Mouse (Mus musculus): ENCODE results near the gene Tmem145. TPM values are rescaled to one million over a fixed set of nuclear protein-coding genes. Genes with fewer than 3 reads are reported as not detected.

Gene Tmem145
- polyA plus RNA-seq, 1 experiment, result not detected

DNA sequence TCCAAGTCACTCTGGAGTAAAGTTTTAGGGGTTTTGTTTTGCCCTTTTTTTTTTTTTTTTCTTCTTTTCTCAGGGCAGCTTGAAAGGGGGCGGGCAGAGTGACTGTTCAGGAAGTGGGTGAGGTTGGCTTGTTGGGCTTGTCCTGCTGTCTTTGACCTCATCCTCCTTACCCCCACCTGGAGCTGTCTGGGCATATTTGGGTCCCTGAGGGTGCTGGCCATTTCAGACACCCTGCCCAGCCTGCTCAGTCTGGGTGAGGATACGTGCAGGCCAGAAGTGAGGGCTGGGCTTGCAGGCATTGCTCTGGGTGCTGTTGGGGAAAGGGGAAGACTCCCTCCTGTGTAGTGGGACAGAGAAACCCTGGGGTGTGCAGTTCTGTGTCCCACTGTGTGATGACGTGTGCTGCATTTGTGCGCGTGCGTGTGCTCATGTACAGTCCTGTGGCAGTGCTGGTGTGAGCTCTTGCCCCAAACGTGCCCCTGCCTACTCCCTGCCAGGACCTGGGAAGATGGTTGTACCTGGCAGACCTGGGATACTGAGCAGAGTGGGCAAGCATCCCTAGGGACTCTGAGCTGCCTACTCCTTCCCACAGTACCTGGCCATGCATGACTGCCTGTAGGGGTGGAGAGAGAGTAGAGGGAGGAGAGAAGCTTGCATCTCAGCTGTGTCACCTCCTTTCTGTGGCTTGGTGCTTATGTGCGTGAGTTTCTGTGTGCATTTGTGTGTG lies 36.2 kb upstream of the Tmem145 start:
- Histone ChIP-seq H3K4me1 (ENCODE audit: control insufficient read depth, insufficient read depth, low read length) (peaks cover 32% of the 10 kb centered on the region), H3K27ac (ENCODE audit: insufficient read depth, low read depth, low read length) (peak overlapping the region; percentile 85), H3K4me3 (ENCODE audit: insufficient read depth, low read length) (peak overlapping the region; percentile 79)
- TF ChIP-seq CTCF (IDR thresholded peaks at IDR 0.05; ENCODE audit: low read depth, low read length) (no peak), POLR2A (IDR thresholded peaks at IDR 0.05; ENCODE audit: borderline replicate concordance, low read depth, low read length) (no peak)

DNA sequence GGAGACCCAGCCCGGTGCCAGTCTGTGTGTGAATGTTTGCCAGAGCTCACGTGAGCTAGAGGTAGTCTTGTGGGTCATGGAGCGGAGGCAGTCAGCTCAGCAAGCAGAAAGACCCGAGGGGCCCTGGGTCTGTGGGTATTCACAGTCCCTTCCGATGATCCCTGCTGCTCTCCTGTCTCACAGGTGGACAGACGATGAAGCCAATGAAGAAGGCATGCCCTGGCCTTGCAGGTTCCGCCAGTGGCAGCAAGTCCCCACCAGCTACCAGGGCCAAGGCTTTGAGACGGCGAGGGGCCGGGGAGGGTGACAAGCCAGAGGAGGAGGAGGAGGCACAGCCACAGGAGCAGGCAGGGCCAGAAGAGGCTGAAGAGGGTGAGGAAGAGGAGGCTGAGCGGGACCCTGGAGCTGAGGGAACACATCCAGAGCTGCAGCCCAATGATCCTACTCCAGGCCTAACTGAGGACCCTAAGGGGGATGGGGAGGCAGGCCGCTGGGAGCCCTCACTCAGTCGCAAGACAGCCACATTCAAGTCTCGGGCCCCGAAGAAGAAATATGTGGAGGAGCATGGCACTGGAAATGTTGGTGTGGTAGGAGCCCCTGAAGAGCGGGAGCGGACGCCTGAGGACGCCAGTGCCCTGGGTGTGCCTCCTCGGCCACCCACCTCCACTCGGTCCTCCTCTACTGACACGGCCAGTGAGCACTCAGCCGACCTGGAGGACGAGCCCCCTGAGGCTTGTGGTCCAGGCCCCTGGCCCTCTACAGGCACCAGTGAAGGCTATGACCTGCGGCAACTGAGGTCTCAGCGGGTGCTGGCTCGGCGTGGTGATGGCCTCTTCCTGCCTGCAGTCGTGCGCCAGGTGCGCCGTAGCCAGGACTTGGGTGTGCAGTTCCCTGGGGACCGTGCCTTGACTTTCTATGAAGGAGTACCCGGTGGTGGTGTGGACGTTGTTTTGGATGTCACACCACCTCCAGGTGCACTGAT lies 35.0 kb upstream of the Tmem145 start:
- H3K27ac ChIP-seq (ENCODE audit: insufficient read depth, low read depth, low read length), result no peak overlapping the region
- H3K4me1 ChIP-seq (ENCODE audit: control insufficient read depth, insufficient read depth, low read length), result peaks cover 38% of the 10 kb centered on the region
- TF ChIP-seq CTCF (IDR thresholded peaks at IDR 0.05; ENCODE audit: low read depth, low read length) (no peak), POLR2A (IDR thresholded peaks at IDR 0.05; ENCODE audit: borderline replicate concordance, low read depth, low read length) (no peak)
- H3K4me3 ChIP-seq (ENCODE audit: insufficient read depth, low read length), result no peak overlapping the region

DNA sequence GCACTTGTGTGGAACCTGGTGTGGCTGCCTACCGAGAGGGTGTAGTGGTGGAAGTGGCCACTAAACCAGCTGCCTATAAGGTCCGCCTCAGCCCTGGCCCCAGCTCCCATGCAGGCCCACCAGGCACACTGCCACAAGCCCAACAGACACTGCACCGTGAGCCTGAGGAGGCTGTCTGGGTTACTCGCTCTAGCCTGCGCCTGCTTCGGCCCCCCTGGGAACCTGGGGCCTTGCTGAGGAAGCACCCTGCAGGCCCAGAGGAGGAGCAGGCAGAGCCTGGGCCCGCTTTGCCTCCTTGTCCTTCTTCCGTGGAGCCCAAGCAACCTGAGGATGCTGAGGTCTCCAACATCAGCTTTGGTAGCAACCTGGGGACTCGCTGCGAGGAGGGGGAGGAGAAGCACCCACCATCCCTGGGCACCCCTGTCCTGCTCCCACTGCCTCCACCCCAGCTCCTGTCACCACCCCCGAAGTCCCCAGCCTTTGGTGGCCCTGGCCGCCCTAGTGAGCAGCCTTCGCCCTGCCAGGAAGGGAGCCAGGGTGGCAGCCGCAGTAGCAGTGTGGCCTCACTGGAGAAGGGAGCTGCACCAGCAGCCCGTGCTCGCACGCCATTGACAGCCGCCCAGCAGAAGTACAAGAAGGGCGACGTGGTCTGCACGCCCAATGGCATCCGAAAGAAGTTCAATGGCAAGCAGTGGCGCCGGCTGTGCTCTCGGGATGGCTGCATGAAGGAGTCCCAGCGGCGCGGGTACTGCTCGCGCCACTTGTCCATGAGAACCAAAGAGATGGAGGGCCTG lies 34.1 kb upstream of the Tmem145 start:
- peaks cover 38% of the 10 kb centered on the region for H3K4me1 ChIP-seq (ENCODE audit: control insufficient read depth, insufficient read depth, low read length)

DNA sequence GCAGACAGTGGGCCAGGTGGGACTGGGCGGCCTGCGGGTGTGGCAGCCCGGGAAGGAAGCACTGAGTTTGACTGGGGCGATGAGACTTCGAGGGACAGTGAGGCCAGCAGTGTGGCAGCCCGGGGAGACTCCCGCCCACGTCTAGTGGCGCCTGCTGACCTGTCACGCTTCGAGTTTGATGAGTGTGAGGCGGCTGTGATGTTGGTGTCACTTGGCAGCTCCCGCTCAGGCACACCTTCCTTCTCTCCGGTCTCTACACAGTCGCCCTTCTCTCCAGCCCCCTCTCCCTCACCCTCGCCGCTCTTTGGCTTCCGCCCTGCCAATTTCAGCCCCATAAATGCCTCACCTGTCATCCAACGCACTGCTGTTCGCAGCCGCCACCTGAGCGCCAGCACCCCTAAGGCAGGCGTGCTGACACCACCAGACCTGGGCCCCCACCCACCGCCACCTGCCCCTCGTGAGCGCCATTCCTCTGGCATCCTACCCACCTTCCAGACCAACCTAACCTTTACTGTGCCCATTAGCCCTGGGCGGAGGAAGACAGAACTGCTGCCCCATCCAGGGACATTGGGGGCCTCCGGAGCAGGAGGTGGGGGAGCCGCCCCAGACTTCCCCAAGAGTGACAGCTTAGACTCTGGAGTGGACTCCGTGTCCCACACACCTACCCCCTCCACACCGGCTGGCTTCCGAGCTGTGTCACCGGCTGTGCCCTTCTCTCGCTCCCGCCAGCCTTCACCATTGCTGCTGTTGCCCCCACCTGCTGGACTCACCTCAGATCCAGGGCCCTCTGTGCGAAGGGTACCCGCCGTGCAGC lies 33.3 kb upstream of the Tmem145 start:
- TF ChIP-seq CTCF (IDR thresholded peaks at IDR 0.05; ENCODE audit: low read depth, low read length), result no peak
- no peak for TF ChIP-seq POLR2A (IDR thresholded peaks at IDR 0.05; ENCODE audit: borderline replicate concordance, low read depth, low read length)
- no peak overlapping the region for H3K4me3 ChIP-seq (ENCODE audit: insufficient read depth, low read length)
- no peak overlapping the region for H3K27ac ChIP-seq (ENCODE audit: insufficient read depth, low read depth, low read length)
- H3K4me1 ChIP-seq (ENCODE audit: control insufficient read depth, insufficient read depth, low read length), result peaks cover 42% of the 10 kb centered on the region

More for the DNA sequence above, 34.1 kb upstream of the Tmem145 start:
- Histone ChIP-seq H3K4me3 (ENCODE audit: insufficient read depth, low read length) (no peak overlapping the region), H3K27ac (ENCODE audit: insufficient read depth, low read depth, low read length) (no peak overlapping the region)
- TF ChIP-seq CTCF (IDR thresholded peaks at IDR 0.05; ENCODE audit: low read depth, low read length) (no peak), POLR2A (IDR thresholded peaks at IDR 0.05; ENCODE audit: borderline replicate concordance, low read depth, low read length) (no peak)

DNA sequence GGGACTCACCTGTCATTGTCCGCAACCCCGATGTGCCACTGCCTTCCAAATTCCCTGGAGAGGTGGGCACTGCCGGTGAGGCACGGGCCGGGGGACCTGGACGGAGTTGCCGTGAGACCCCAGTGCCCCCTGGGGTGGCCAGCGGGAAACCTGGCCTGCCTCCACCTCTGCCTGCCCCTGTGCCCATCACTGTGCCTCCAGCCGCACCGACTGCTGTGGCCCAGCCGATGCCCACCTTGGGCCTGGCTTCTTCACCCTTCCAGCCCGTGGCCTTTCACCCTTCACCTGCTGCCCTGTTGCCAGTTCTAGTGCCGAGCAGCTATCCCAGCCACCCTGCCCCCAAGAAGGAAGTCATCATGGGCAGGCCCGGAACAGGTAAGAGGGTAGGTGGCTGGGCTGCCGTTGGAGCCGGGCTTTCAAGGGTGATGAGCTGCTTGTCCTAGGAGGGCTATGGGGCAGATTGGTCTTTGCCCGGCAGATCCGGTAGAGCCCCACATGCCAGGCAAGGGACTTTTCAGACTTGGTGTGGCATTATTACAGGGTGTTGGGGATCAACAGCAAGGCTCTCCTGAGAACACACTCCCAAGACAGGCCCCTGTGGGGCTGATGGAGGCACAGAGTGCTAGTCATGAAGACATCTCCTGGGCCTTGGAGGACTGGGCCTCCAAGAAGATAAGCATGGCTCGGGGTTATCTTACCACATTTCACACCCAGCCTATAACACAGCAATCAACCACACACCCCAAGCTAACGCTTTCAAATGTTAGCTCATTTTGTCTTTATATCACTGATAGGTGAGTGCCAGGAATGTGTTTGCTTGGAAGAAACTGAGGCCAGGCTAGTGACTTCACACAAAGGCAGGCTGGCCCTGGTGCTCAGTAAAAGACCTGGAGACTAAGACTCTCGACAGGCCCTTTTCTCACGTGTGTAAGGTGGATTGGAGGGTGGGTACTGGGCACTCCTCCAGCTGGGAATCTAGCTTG lies 32.4 kb upstream of the Tmem145 start:
- Histone ChIP-seq H3K4me3 (ENCODE audit: insufficient read depth, low read length) (no peak overlapping the region), H3K4me1 (ENCODE audit: control insufficient read depth, insufficient read depth, low read length) (peaks cover 45% of the 10 kb centered on the region), H3K27ac (ENCODE audit: insufficient read depth, low read depth, low read length) (no peak overlapping the region)
- TF ChIP-seq CTCF (IDR thresholded peaks at IDR 0.05; ENCODE audit: low read depth, low read length) (no peak), POLR2A (IDR thresholded peaks at IDR 0.05; ENCODE audit: borderline replicate concordance, low read depth, low read length) (no peak)

DNA sequence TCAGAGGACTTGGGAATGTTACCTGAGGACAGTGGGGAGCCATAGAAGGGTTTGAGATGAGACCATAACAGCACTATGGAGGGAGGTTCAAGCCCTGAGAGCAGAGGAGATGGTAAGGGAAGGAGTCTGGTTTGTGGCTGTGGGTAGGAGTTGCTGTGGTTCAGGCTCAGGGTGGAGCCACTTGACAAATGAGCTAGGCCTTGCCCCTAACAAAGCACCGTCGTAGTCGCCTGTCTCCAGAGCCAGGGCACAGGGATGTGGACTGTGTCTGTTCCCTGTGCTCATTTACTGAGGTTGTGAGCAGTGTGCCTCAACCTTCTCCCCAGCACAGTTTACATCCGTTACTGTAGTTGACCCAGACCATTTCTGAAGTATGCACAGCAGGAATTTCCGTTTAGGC lies 31.3 kb upstream of the Tmem145 start:
- Histone ChIP-seq H3K4me3 (ENCODE audit: insufficient read depth, low read length) (no peak overlapping the region), H3K4me1 (ENCODE audit: control insufficient read depth, insufficient read depth, low read length) (peaks cover 40% of the 10 kb centered on the region), H3K27ac (ENCODE audit: insufficient read depth, low read depth, low read length) (no peak overlapping the region)
- TF ChIP-seq POLR2A (IDR thresholded peaks at IDR 0.05; ENCODE audit: borderline replicate concordance, low read depth, low read length), result no peak
- TF ChIP-seq CTCF (IDR thresholded peaks at IDR 0.05; ENCODE audit: low read depth, low read length), result no peak

DNA sequence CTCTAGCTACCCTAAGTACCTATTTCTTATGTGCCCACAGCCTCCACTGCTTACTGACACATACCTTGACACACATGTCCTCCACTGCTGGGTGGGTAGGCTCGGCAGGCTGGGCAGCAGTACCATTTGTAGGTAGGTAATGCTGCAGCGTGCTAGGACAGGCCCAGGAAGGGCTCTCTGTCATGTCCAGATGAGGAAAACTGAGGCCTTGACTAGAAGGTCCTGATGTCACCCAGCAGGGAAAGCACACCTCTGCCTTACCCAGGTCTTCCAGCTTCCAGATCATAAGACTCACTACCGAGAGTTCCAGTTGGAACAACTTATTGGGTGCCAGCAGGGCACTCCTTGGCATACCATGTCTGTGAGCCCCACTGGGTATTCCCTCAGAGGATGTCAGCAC lies 30.9 kb upstream of the Tmem145 start:
- TF ChIP-seq POLR2A (IDR thresholded peaks at IDR 0.05; ENCODE audit: borderline replicate concordance, low read depth, low read length), result no peak
- peaks cover 36% of the 10 kb centered on the region for H3K4me1 ChIP-seq (ENCODE audit: control insufficient read depth, insufficient read depth, low read length)
- H3K4me3 ChIP-seq (ENCODE audit: insufficient read depth, low read length), result no peak overlapping the region
- H3K27ac ChIP-seq (ENCODE audit: insufficient read depth, low read depth, low read length), result no peak overlapping the region

All from bone marrow macrophage, adult 2 months (primary cell).